Mouse (Mus musculus) cerebellum, postnatal 4 days (tissue): Measurements from ENCODE around the gene 1700042G07Rik.
A peak's percentile ranks its signal among the peaks of the same experiment; 100 is the strongest.

ENCODE experiments used
- DNase-seq, 2 experiments: peaks; one replicate each; pipeline ENCODE4 v3.0.0; 2022; ENCODE audit warnings: low spot score in 2 of 2, mixed read lengths in 1 of 2

Gene 1700042G07Rik

DNA sequence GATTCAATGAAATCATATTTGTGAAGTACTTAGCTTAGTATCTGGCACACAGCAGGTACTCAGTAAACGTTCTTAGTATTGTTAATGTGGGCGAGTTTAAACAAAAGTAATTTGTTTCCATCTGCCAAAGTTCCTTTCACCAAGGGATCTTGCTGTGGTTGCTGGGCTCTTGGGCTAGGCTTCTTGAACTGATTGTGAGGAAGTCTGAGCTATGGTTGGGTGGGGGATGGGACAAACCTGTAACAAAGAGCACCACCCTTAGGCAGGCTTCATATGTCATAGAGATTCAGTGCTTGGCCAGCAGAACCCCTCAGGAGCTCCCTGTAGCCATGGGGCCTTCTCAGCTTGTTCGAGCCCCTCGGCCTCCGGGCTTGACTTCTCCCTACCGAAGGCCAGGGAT lies at the start of gene 1700042G07Rik, which contains the start of gene Gm49337:
1700042G07Rik (plus strand) TSS at position 301 of the 400 bp plus-strand sequence.
Gm49337 (plus strand) TSS at position 313 of the 400 bp plus-strand sequence.
- no peak for DNase-seq

DNA sequence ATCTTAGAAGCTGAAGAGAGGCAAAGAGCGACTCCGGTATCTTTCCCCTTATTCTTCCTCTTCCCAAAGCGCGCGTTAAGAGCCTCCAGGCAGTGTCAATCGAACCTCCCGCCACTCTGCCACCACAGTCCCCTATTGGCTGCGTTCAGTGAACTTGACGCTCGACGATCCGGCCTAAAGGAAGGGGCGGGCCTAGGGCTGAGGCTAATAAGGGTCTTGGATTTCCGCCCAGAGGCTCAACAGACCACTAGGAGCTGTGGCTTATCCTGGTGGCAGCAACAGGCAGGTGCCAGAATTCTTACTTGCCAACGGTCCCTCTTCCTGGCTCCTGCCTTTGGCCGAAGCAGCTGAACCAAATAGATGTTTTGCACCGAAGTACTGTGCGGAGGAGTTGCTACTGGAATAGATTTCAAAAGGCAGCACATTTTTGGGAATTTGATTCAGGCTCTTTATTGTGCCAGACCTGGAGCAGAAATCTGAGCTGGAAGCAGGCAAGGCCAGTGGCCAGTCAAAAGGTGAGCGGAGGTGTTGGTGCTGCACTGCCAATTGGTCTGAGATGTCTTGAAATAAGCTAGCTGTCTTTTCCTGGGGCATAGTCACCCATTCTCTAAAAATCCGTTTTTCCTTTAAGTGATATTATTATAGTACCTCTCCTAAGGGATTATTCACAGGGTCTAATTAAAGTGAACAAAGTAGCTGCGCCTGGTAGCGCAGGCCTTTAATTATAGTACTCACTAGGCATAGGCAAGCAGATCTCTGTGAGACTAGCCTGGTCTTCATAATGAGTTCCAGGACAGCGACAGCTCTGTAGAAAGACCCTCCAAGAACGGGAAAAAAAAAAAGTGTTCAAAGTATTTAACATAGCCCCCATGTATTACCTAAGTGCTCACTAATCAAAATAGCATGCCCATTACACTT lies 49.3 kb upstream of the 1700042G07Rik start, which contains the start of the genes Rad54l and Pomgnt1:
Rad54l (minus strand) TSS at position 89 of the 918 bp plus-strand sequence.
Pomgnt1 (plus strand) TSS at position 239 of the 918 bp plus-strand sequence.
- peak; percentile 59 to 79 for DNase-seq

DNA sequence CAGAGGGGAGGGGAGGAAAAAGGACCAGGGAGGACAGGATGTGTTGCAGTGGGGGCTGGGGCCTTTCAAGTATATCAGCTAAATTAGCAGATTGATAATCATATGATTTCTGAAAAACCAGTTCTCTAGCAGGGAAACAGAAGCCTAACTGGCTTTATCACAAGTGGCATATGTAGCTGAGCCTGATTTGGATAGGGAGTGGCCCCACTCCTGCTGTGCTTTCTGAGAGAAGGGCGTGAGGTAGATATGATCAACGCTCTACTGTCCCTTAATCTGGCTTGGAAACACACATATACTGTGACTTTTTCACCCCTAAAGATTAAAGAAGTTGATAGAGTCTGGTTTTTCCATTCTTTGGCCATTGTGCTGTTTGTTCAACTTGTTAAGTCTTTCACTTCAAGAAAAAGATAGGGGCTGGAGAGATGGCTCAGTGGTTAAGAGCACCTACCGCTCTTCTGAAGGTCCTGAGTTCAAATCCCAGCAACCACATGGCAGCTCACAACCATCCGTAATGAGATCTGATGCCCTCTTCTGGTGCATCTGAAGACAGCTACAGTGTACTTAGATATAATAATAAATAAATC lies 47.3 kb upstream of the 1700042G07Rik start:
- DNase-seq = no peak

DNA sequence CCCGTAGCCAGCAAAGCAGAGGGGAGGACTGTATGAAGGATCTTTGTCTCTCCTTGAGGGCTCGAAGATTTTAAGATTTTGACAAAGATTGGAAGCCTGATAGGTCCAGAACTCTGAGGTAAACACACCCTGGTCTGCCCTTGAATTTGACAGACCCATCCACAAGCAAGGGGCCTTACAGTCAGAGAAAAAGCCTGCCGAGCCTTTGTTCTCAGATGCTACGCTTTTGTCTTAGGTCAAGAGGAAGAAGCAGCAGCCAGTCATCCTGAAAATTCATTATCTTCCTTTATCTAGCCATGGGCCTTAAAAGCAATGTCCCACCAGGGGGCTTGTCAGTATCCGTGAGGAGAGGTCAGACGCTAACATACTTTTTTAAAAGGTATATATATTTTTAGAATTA lies 45.2 kb upstream of the 1700042G07Rik start:
- DNase-seq = no peak

DNA sequence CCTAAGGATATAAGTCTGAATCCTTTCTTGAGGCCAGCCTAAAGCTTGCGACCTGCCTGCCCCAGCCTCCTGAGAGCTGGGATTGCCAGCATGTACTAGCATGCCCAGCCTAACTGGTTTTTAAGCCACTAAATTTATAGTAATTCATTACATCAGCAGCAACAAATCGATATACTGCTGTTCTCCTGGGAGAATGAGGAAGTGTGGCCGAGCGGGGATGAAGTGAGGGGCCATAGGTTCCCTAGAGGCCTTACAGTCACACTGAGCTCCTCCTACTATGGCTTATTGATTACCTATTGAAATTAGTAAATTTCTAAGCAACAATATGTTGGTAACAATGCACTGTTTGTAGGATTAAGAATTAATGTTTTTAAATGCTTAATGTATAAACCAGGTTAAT lies 40.0 kb upstream of the 1700042G07Rik start:
- no peak for DNase-seq

DNA sequence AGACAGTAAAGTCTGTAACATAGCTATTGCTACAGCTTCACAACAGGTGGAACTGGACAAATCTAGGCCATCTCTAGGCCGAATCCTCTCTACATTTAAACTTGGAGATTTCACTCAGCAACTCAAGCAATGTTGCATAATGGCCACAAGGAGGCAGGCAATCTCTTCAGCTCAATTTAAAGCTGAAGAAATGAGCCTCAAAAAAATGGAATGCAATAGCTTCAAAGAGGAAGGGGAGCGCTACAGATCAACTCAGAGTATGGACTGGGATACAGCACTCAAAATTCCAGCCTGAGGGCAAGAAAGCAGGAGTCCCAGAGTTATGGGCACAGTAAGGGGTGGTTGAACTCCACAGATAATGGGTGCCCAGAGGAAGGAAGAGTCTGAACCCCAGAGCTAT lies 38.2 kb upstream of the 1700042G07Rik start:
- DNase-seq = no peak

DNA sequence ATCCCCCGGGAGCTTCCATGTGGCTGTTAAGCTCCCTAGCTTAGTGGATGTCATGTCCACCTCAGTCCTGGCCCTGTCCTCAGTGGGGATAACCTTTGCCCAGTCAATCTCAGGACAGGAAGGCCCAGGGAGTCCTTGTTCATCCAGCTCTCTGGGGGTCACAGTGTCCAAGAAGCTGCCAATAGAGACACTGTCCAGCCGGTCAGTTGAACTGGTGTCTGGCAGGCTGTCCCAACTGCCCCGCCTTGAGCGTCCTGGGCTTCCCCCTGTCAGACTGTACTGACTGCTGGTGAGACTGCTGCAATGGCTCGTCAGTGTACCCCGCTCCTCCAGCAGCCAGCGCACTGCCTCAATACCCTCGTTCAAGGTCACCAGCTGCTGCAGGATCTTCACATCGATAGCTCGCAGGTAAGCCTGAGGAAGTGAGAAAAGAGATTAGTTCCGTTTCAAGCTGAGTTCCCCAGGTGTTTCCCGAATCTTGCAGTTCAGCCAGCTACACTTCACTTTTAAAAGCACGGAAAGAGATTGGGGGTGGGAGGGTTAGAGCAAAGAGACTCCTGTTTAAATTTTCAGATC lies 35.7 kb upstream of the 1700042G07Rik start:
- no peak for DNase-seq

DNA sequence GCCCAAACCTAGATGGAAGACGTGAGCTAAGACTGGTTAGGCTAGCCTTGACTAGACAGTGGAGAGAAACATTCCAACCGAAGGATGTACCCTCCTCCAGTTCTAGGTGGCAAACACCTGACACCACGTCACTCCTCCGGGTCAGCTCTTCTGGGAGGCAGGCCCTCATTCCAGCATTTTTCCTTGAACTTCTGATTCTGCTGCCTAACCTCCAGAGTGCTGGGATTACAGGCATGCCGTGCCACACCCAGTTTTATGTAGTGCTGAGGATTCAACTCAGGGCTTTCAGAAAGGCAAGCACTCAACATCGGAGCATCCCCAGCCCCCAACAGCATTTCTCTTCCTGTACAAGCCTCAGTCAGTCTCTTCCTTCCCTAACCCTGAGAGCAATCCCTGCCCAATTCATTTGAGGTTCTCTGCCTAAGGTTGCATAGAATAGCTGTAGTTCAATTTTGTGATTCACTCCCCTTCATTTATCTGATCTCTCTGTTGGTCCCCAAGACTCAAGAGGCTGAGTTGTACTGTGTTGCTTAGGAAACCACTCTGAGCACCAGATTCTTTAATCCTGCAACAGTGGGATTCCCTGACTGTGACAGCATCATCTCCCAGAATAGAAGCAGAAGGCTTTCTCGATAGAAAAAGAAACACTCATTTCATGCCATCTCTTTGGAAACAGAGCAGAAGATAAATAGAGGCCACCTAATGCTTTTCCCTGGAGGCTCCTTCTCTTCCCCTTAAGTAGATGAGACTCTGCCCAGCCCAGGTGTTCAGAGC lies 32.2 kb upstream of the 1700042G07Rik start:
- no peak for DNase-seq

- no peak for DNase-seq
Observed at GRCm38 (mm10) chr4:116141736-116142135, 31.4 kb upstream of the 1700042G07Rik start.

GRCm38 (mm10) chr4:116142269-116142668 lies 30.9 kb upstream of the 1700042G07Rik start:
- no peak for DNase-seq

GRCm38 (mm10) chr4:116143317-116143811 lies 29.8 kb upstream of the 1700042G07Rik start:
- DNase-seq = peak in 1 of 2 experiments; percentile 59

GRCm38 (mm10) chr4:116143891-116144717 lies 29.1 kb upstream of the 1700042G07Rik start:
- DNase-seq = peak; percentile 29 to 52

DNA sequence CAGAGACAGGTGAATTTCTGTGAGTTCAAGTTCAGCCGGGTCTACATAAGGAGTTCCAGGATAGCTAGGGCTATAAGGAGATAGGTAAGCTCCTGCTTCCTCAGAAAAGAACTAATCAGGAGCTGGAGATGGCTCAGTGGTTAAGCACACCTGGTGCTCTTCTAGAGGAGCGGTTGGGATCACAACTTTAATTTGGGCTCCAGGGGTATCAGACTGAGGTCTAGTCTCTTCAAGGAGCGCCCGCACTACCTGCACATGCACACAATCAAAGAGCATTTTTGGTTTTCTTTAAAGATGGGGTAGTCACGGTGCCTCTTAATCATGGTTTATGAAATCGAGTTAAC lies 23.4 kb upstream of the 1700042G07Rik start:
- no peak for DNase-seq

- DNase-seq = peak; percentile 34 to 63
Observed at GRCm38 (mm10) chr4:116150156-116150861, 22.9 kb upstream of the 1700042G07Rik start.

GRCm38 (mm10) chr4:116150862-116151221 lies 22.3 kb upstream of the 1700042G07Rik start:
- no peak for DNase-seq

DNA sequence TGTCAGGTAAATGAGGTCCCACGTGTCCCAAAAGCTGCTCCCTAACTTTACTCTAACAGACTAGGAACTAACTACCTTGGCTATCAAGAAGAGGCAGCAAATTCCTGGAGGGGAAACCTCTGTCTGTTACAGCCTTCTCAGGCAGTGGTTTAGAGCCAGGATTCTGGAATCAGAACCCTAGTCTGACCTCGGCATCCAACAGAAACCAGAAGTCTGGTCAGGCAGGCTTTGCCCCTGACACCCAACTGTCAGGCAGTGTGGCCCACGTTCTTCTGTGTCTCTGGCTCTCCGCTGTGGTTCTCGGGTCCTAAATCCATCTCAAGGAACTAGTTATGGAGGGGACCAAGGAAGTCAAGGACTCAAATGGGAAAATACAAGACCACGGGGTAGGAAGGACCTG lies 21.9 kb upstream of the 1700042G07Rik start, which contains the start of gene Lurap1:
Lurap1 (minus strand) TSS at position 101 of the 400 bp plus-strand sequence.
- DNase-seq = no peak

DNA sequence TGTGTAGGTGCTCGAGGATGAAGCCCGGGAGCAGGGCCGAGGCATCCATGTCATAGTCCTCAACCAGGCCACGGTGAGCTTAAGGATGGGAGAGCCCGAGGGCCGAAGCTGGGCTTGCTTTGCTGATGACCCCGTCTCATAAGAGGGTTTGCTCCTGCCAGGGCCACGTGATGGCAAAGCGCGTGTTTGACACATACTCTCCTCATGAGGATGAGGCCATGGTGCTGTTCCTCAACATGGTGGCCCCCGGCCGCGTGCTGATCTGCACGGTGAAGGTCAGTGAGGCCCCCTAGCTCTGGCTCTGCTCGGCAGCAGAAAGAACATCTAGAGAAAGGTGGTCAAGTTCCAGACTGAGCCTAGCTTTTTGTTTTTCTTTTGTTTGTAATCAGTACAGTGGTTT lies 20.5 kb upstream of the 1700042G07Rik start:
- no peak for DNase-seq

DNA sequence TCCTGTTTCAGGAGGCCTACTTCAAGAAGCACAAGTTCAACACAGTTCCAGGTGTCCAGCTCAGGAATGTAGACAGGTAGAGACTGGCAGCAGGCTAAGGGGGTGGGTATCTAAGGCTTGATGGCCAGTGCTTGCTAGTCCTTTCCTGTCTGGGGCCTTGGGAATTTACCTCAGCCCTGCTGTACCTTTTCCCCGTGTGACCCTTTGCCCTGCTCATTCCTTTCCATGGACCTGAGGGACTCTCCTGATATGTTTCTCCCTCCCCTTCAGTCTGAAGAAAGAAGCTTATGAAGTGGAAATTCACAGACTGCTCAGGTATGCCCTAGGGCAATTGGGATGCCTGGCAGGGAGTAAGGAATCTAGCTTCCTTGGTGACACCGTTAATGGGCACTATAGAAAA lies 15.3 kb upstream of the 1700042G07Rik start:
- no peak for DNase-seq

- DNase-seq = peak in 1 of 2 experiments; percentile 39
Observed at GRCm38 (mm10) chr4:116159912-116160311, 13.3 kb upstream of the 1700042G07Rik start.

GRCm38 (mm10) chr4:116160769-116161168 lies 12.4 kb upstream of the 1700042G07Rik start:
- no peak for DNase-seq
